ENCODE assay signal across 8 mouse cellular contexts in the genomic region with DNA sequence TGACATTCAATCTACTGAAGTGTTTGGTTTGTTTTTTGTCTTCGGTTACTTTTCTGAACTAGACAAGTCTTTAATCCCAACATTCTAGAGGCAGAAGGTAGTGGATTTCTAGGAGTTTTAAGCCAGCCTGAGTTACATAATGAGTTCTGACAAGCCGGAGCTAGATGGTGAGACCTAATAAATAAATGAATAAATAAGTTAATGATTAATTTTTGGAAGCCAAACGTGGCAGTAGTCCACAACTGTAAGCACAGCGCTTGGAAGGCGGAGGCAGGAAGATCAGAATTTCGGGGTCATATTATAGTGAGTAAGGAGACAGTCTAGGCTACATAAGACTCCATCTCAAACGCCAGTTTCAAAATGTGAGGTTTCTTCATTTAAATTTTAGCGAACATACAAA. TPM values are rescaled to one million over a fixed set of nuclear protein-coding genes. Genes with fewer than 3 reads are reported as not detected.
DNase-seq lines count a peak whose midpoint lies in the region; ATAC-seq and TF ChIP-seq lines count a peak whose summit lies in the region.

No protein-coding gene starts in this region.

- H3K9me3 ChIP-seq in forebrain, postnatal 0 days (ENCODE audit: low read length) = no peaks in the 10 kb centered on the region
- H3K9me3 ChIP-seq in limb, embryonic 11.5 days (ENCODE audit: control insufficient read depth, low read length) = no peaks in the 10 kb centered on the region
- no peaks in the 10 kb centered on the region for H3K9me3 ChIP-seq in neural tube, embryonic 15.5 days (replicated peaks)

- DNase-seq in liver, adult 2 months (ENCODE audit: extremely low read depth, low read depth, low spot score) = peak; percentile 89
- no peak for DNase-seq in liver
- DNase-seq in forebrain, postnatal 0 days = no peak
- DNase-seq in limb, embryonic 11.5 days (ENCODE audit: low spot score) = no peak
- DNase-seq in urinary bladder, postnatal 25 days (ENCODE audit: low spot score) = no peak
- DNase-seq in left cerebral cortex, postnatal 4 days = no peak

- H3K79me2 ChIP-seq in liver, adult 2 months (ENCODE audit: control insufficient read depth, insufficient read depth, low read length) = no peaks in the 10 kb centered on the region

- no peaks in the 10 kb centered on the region for H3K27me3 ChIP-seq in liver, adult 2 months (ENCODE audit: control insufficient read depth, insufficient read depth, low read length)
- H3K27me3 ChIP-seq in forebrain, postnatal 0 days (ENCODE audit: insufficient read depth, low read length) = no peaks in the 10 kb centered on the region
- H3K27me3 ChIP-seq in limb, embryonic 11.5 days (ENCODE audit: control insufficient read depth, insufficient read depth, low read length) = no peaks in the 10 kb centered on the region
- H3K27me3 ChIP-seq in neural tube, embryonic 15.5 days (replicated peaks) = no peaks in the 10 kb centered on the region

- peak overlapping the region; percentile 97 for H3K27ac ChIP-seq in liver, adult 2 months (replicated peaks; ENCODE audit: insufficient read depth, low read depth, low read length)
- no peak overlapping the region for H3K27ac ChIP-seq in forebrain, postnatal 0 days (ENCODE audit: low read depth, low read length)
- H3K27ac ChIP-seq in limb, embryonic 11.5 days (replicated peaks; ENCODE audit: low read depth, low read length) = no peak overlapping the region
- H3K27ac ChIP-seq in neural tube, embryonic 15.5 days (replicated peaks) = no peak overlapping the region

- H3K4me1 ChIP-seq in liver, adult 2 months (ENCODE audit: control insufficient read depth, insufficient read depth, low read length) = peaks cover 8% of the 10 kb centered on the region
- no peaks in the 10 kb centered on the region for H3K4me1 ChIP-seq in forebrain, postnatal 0 days (ENCODE audit: insufficient read depth)
- no peaks in the 10 kb centered on the region for H3K4me1 ChIP-seq in limb, embryonic 11.5 days (ENCODE audit: control insufficient read depth, insufficient read depth, low read length)
- H3K4me1 ChIP-seq in neural tube, embryonic 15.5 days = peaks cover 6% of the 10 kb centered on the region

- ATAC-seq in forebrain, postnatal 0 days = no peak
- ATAC-seq in limb, embryonic 11.5 days (ENCODE audit: insufficient number of reproducible peaks, low FRiP score, low TSS enrichment, low read depth) = no peak
- ATAC-seq in neural tube, embryonic 15.5 days (ENCODE audit: low FRiP score) = no peak
- ATAC-seq in megakaryocyte-erythroid progenitor cell, adult 5-6 weeks (replicated peaks; ENCODE audit: low FRiP score, low TSS enrichment, poor library complexity, severe bottlenecking) = no peak

- no peak for TF ChIP-seq CTCF in liver, adult 2 months (IDR thresholded peaks at IDR 0.05; ENCODE audit: low read depth, low read length)
- TF ChIP-seq CTCF in forebrain, postnatal 0 days (IDR thresholded peaks at IDR 0.05; ENCODE audit: low read depth) = no peak

- no peak for TF ChIP-seq POLR2A in liver, adult 2 months (IDR thresholded peaks at IDR 0.05; ENCODE audit: extremely low read depth, insufficient read depth, low read length)

- H3K36me3 ChIP-seq in liver, adult 2 months (ENCODE audit: control insufficient read depth, insufficient read depth, low read length) = no peaks in the 10 kb centered on the region
- no peaks in the 10 kb centered on the region for H3K36me3 ChIP-seq in forebrain, postnatal 0 days (ENCODE audit: insufficient read depth)
- no peaks in the 10 kb centered on the region for H3K36me3 ChIP-seq in limb, embryonic 11.5 days (ENCODE audit: control insufficient read depth, insufficient read depth, low read length)
- no peaks in the 10 kb centered on the region for H3K36me3 ChIP-seq in neural tube, embryonic 15.5 days

- intact Hi-C loops in left cerebral cortex, postnatal 4 days (cut with DNase I) = loop anchor here (2.0 kb wide), 1 partner anchor 33 kb away; no protein-coding TSS in a partner anchor

- 26% methylated on average over 8 of the region's 8 CpGs for WGBS in liver, adult 2 months
- 68% methylated on average over 8 of the region's 8 CpGs for WGBS in forebrain, postnatal 0 days
- WGBS in limb, embryonic 11.5 days = 67% methylated on average over 8 of the region's 8 CpGs
- WGBS in neural tube, embryonic 15.5 days = 74% methylated on average over 8 of the region's 8 CpGs

- H3K4me2 ChIP-seq in forebrain, postnatal 0 days (ENCODE audit: low read depth) = peak overlapping the region; percentile 79
- H3K4me2 ChIP-seq in limb, embryonic 11.5 days (ENCODE audit: low read depth, severe bottlenecking) = peak overlapping the region; percentile 73; the same call in 1 of the 2 replicates
- H3K4me2 ChIP-seq in neural tube, embryonic 15.5 days = peak overlapping the region; percentile 92

- H3K4me3 ChIP-seq in liver, adult 2 months (ENCODE audit: insufficient read depth, low read depth, low read length) = peak overlapping the region; percentile 50; the same call in 1 of the 2 replicates
- peak overlapping the region; percentile 50 for H3K4me3 ChIP-seq in forebrain, postnatal 0 days (ENCODE audit: low read depth, low read length)
- H3K4me3 ChIP-seq in limb, embryonic 11.5 days (ENCODE audit: low read depth, low read length) = peak overlapping the region; percentile 31; the same call in 1 of the 2 replicates
- H3K4me3 ChIP-seq in neural tube, embryonic 15.5 days (replicated peaks) = peak overlapping the region; percentile 54

- H3K9ac ChIP-seq in liver, adult 2 months (ENCODE audit: low read depth, low read length) = peak overlapping the region; percentile 71; the same call in 1 of the 2 replicates
- peak overlapping the region; percentile 51; the same call in 1 of the 2 replicates for H3K9ac ChIP-seq in forebrain, postnatal 0 days
- H3K9ac ChIP-seq in limb, embryonic 11.5 days (ENCODE audit: low read length) = no peak overlapping the region
- H3K9ac ChIP-seq in neural tube, embryonic 15.5 days (replicated peaks) = peak overlapping the region; percentile 57; the same call in 1 of the 2 replicates

RNA-seq across cellular contexts. Expression of a gene that starts 17.9 kb away (rescaled TPM):
- total RNA-seq in liver, adult 2 months (2014; rRNA removed) = 6.3 and 10.2 TPM in 2 replicates
- 2.3 and 5.1 TPM in 2 replicates for polyA plus RNA-seq in liver, adult 2 months (2012; rRNA removed)
- total RNA-seq in forebrain, postnatal 0 days (2014; rRNA removed) = 19.2 and 22.5 TPM in 2 replicates
- 21.0 and 28.9 TPM in 2 replicates for polyA plus RNA-seq in forebrain, postnatal 0 days (2015; fragmentation: Nextera tagmentation; extraction: Ambion mirVana)
- 11.7 and 13.8 TPM in 2 replicates for polyA plus RNA-seq in limb, embryonic 11.5 days (2014; fragmentation: Nextera tagmentation; extraction: Ambion mirVana)
- 26.5 and 29.8 TPM in 2 replicates for polyA plus RNA-seq in neural tube, embryonic 15.5 days (2015; fragmentation: Nextera tagmentation; extraction: Ambion mirVana)
- 5.4 and 7.9 TPM in 2 replicates for total RNA-seq in megakaryocyte-erythroid progenitor cell, adult 5-6 weeks (2014; fragmentation: Nextera tagmentation)
- total RNA-seq in megakaryocyte-erythroid progenitor cell, adult 5-6 weeks (2017) = 6.2 and 12.1 TPM in 2 replicates
- 10 to 100 TPM; 55.3 to 57.4 TPM for total RNA-seq in left cerebral cortex, postnatal 4 days (2021)
